Mouse (Mus musculus) kidney, adult 8-10 months (tissue): ENCODE measurements around the gene Tent5d.
A peak's percentile ranks its signal among the peaks of the same experiment; 100 is the strongest.

Source experiments
- DNase-seq, 2 experiments: peaks; one replicate each; pipeline ENCODE4 v3.0.0; 2022

Tent5d gene

GRCm38 (mm10) chrX:107792290-107792689 lies at the start of gene Tent5d:
Tent5d (plus strand) TSS chrX:107792590.
- no peak for DNase-seq

GRCm38 (mm10) chrX:107767896-107768295 lies 24.5 kb upstream of the Tent5d start:
- DNase-seq: no peak

- DNase-seq: no peak
Measured at GRCm38 (mm10) chrX:107790136-107790535, 2.3 kb upstream of the Tent5d start.

- DNase-seq: no peak
Measured at GRCm38 (mm10) chrX:107790750-107791493, 1.5 kb upstream of the Tent5d start.

GRCm38 (mm10) chrX:107795785-107796184 lies 3.4 kb downstream of the Tent5d start:
- DNase-seq: no peak

GRCm38 (mm10) chrX:107796919-107797318 lies 4.5 kb downstream of the Tent5d start:
- no peak for DNase-seq

GRCm38 (mm10) chrX:107812120-107812519 lies 19.7 kb downstream of the Tent5d start:
- no peak for DNase-seq

- peak; percentile 32 to 33 for DNase-seq
Measured at GRCm38 (mm10) chrX:107815502-107816217, 23.3 kb downstream of the Tent5d start.

GRCm38 (mm10) chrX:107816218-107816554 lies 23.8 kb downstream of the Tent5d start, which contains the start of gene 2610002M06Rik:
2610002M06Rik (minus strand) TSS chrX:107816334.
- DNase-seq: peak; percentile 83 to 88

- no peak for DNase-seq
Measured at GRCm38 (mm10) chrX:107816726-107817125, 24.3 kb downstream of the Tent5d start.

- DNase-seq: no peak
Measured at GRCm38 (mm10) chrX:107858165-107858564, 65.8 kb downstream of the Tent5d start.
